Mouse (Mus musculus) right cerebral cortex, postnatal 14 days (tissue): ENCODE measurements around the gene Olfr283.
A peak's percentile ranks its signal among the peaks of the same experiment; 100 is the strongest.
"Not testable (repeated sequence)": the region's sequence is repeated elsewhere in the genome, so short reads cannot be mapped to it uniquely, and the experiment has no call there.

ENCODE experiments used
- DNase-seq: peaks from one replicate; pipeline ENCODE4 v3.0.0; 2022

Olfr283 gene

GRCm38 (mm10) chr15:98380846-98381245, at the start of gene Olfr283:
Gene Olfr283 (minus strand): TSS chr15:98380946.
- no peak for DNase-seq

GRCm38 (mm10) chr15:98425188-98425587, 44.4 kb upstream of the Olfr283 start:
- no peak for DNase-seq

- no peak for DNase-seq
Measured at GRCm38 (mm10) chr15:98424753-98425152, 44.0 kb upstream of the Olfr283 start.

GRCm38 (mm10) chr15:98424326-98424725, 43.6 kb upstream of the Olfr283 start:
- DNase-seq = no peak

- DNase-seq = no peak
Measured at GRCm38 (mm10) chr15:98420897-98421296, 40.2 kb upstream of the Olfr283 start.

- no peak for DNase-seq
Measured at GRCm38 (mm10) chr15:98418096-98418495, 37.4 kb upstream of the Olfr283 start.

GRCm38 (mm10) chr15:98417285-98417684, 36.5 kb upstream of the Olfr283 start:
- DNase-seq = not testable (repeated sequence)

GRCm38 (mm10) chr15:98416802-98417201, 36.1 kb upstream of the Olfr283 start:
- DNase-seq = not testable (repeated sequence)

GRCm38 (mm10) chr15:98415996-98416395, 35.2 kb upstream of the Olfr283 start:
- no peak for DNase-seq

- no peak for DNase-seq
Measured at GRCm38 (mm10) chr15:98410249-98410648, 29.5 kb upstream of the Olfr283 start.

- no peak for DNase-seq
Measured at GRCm38 (mm10) chr15:98409635-98410034, 28.9 kb upstream of the Olfr283 start.

GRCm38 (mm10) chr15:98408406-98409060, 27.8 kb upstream of the Olfr283 start:
- DNase-seq = peak; percentile 66

- DNase-seq = no peak
Measured at GRCm38 (mm10) chr15:98402356-98402755, 21.6 kb upstream of the Olfr283 start.

- DNase-seq = no peak
Measured at GRCm38 (mm10) chr15:98397136-98397535, 16.4 kb upstream of the Olfr283 start.

GRCm38 (mm10) chr15:98391903-98392187, 11.1 kb upstream of the Olfr283 start:
- DNase-seq = no peak

- DNase-seq = no peak
Measured at GRCm38 (mm10) chr15:98391081-98391902, 10.5 kb upstream of the Olfr283 start.

GRCm38 (mm10) chr15:98389796-98390195, 9.1 kb upstream of the Olfr283 start:
- DNase-seq = peak; percentile 79

GRCm38 (mm10) chr15:98387621-98388020, 6.9 kb upstream of the Olfr283 start:
- DNase-seq = no peak

GRCm38 (mm10) chr15:98378209-98378608, 2.5 kb downstream of the Olfr283 start:
- no peak for DNase-seq

GRCm38 (mm10) chr15:98340887-98341286, 39.9 kb downstream of the Olfr283 start, which contains the start of gene Olfr284:
Gene Olfr284 (minus strand): TSS chr15:98340987.
- DNase-seq = no peak
